Mouse (Mus musculus): Measurements from ENCODE around the gene Iqschfp.

DNA sequence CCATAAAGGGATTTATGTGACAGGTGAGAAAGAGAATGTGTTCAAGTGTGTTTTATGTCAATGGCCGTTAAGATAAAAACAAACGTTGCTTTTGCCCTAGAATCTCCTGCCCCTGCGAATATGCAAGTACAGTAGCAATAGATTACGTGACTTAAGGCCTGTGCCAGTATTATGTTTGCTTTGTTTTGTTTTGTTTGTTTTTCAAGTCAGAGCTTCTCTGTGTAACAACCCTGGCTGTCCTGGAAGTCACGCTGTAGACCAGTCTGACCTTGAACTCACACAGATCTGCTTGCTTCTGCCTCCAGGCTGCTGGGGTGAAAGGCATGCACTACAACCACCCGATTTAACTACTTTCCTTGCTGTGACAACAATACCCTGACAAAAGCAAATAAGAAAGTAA is 370.3 kb downstream of the Iqschfp start:
- TF ChIP-seq CTCF (IDR thresholded peaks at IDR 0.05; ENCODE audit: control insufficient read depth, insufficient read depth, low read length), result no peak
- TF ChIP-seq POLR2A (IDR thresholded peaks at IDR 0.05; ENCODE audit: borderline replicate concordance, control insufficient read depth, low read depth, low read length), result no peak
